Mouse (Mus musculus): ENCODE results near the gene Siglecf.
"Not testable (repeated sequence)": the region's sequence is repeated elsewhere in the genome, so short reads cannot be mapped to it uniquely, and the experiment has no call there.

Gene Siglecf

GRCm38 (mm10) chr7:43351154-43351553, at the start of gene Siglecf:
Gene Siglecf (plus strand): TSS chr7:43351341.
- DNase-seq (ENCODE audit: low spot score in 2 of 2): no peak

DNA sequence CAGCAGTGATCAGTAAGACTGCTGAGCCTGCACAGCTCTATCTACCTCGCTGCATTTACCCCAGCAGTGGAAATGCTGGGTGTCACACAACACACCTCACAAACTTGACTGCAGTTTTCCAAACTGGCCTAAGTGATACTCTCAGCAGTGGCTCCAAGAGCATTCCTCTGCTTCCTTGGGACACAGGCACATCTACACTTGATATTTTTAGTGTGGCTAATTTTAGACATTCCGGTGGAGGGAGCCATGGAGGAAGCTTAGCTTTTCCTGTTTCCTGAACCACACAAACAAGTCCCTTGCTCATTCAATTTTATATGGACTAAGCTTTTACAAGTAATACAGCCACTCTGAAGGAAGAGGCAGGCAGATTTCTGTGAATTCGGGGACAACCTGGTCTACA, 45.9 kb upstream of the Siglecf start:
- no peak for DNase-seq (ENCODE audit: low spot score in 2 of 2)

GRCm38 (mm10) chr7:43309069-43309468, 42.1 kb upstream of the Siglecf start:
- no peak for DNase-seq (ENCODE audit: low spot score in 2 of 2)

DNA sequence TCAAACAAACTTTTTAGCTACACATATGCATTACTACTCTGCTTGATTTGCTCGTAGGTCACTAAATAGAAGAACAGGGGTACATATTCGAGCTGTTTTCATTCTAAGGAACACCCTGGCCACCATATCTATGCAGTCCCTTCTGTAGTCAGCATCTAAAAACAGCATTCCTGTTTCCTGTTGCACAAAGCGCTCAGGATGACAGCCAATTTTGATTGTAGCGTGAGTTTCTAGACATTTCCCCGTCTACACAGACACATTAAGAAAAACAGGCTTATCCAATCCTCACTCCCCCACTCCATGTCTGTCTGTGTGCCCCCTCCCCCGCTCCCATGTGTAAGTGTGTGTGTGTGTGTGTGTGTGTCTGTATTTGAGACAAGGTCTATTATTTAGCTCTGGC, 39.5 kb upstream of the Siglecf start:
- no peak for DNase-seq (ENCODE audit: low spot score in 2 of 2)

DNA sequence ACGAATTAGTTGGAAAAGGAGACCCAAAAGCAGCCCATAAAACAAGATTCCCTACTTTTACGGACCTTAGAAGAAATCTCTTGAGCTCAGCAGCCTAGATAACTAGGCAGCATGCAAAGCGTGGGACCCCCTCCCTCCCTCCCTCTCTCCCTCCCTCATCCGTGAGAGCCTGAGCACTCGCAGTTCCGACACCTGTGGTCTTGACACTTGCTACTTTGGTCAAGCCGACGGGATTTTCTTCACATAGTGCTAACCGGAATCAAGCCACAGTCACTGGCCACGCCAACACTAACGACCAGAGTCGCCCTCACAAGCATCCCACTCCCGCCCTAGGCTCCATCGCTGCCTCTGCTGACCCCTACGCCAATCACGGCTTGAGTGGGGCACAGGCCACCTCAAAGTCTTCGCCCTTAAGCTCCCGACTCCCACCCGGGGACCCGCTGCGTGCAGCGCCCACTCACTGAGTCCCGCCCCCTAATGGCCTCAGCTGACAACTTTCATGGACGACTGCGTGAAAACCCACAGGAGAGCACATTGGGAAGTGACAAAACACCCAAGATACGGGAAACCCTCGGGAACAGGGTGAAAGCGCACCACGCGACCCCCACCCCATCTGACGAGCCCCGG, 38.6 kb upstream of the Siglecf start:
- DNase-seq (ENCODE audit: low spot score in 2 of 2): no peak

- DNase-seq (ENCODE audit: low spot score in 2 of 2): peak; percentile 81 to 89
These were observed 38.1 kb upstream of the Siglecf start, which contains the start of gene Zfp715 for GRCm38 (mm10) chr7:43313013-43313428. Gene Zfp715 (minus strand): TSS chr7:43313294.

- no peak for DNase-seq (ENCODE audit: low spot score in 2 of 2)
These were observed 24.8 kb upstream of the Siglecf start for GRCm38 (mm10) chr7:43326223-43326780.

GRCm38 (mm10) chr7:43328101-43328500, 23.0 kb upstream of the Siglecf start:
- no peak for DNase-seq (ENCODE audit: low spot score in 2 of 2)

DNA sequence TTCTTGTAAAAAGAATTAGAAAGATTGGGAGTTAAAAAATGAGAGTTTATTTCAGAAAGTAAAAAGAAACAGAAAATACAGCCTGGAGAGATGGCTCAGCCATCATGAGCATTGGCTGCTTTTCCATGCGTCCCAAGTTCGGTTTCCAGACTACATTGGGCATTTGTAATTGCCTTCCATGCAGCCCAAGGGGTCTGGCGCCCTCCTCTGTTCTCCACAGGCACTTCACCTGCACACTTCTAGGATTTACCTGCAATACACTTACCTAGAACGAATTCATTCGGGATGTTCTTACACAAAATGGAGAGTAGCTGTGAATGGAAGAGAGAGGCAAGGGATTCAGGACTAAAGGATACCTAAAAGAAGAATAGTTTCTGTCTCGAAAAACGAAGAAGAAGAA, 17.9 kb upstream of the Siglecf start:
- DNase-seq (ENCODE audit: low spot score in 2 of 2): no peak

DNA sequence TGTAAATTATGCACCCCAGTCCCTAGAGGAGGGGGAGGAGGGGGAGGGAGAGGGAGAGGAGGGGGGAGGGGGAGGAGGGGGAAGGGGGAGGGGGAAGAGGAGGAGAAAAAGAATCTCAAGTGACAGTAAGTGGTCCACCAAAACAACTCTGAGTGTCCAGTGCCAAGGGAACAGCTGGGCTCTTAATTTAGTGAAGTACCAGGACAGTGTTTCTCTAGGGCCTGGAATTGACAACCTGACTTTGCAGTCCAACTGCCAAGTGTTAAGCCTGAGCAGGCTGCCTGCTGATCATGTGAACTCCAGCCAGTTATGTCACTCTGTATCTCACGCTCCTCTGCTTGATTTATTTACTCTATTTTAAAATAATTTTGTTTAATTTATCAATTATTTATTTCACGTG, 17.2 kb upstream of the Siglecf start:
- no peak for DNase-seq (ENCODE audit: low spot score in 2 of 2)

DNA sequence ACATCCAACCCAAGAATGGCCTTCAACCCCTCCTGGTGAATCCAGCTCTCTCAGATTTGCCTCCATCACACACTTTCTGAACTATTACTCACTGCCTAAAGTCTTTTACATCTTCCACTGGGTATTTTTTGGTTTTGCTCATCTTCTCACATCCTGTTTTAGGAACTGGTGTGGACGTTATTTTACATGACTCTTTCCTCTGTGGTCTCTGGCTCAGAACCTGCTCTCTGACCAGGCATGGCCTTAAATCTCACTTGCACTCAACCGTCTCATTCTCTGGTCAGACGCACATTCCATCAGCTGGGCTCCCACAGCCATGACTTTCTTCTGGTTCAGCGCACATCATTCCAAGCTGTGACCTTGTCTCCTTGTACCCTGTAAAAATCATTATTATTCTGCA, 10.4 kb upstream of the Siglecf start:
- DNase-seq (ENCODE audit: low spot score in 2 of 2): no peak

DNA sequence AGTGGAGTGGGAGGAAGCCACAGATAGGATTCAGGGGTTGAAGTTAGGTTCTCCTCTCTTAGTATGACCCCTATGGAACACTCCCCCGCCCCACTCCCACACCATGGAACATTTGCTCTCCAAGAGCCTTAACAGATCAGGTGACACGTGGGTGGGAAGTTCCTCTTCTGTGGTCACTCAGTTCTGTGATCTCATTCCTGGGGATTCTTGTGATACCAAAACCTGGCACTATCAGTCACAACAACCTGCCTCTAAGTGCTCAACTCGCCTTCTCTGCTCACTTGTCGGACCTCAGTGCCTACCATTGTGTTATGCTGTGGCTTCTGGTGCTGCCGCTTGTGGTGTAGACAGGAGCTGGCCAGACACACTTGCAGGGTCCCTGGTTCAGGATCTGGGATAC, 8.0 kb upstream of the Siglecf start:
- DNase-seq (ENCODE audit: low spot score in 2 of 2): no peak

DNA sequence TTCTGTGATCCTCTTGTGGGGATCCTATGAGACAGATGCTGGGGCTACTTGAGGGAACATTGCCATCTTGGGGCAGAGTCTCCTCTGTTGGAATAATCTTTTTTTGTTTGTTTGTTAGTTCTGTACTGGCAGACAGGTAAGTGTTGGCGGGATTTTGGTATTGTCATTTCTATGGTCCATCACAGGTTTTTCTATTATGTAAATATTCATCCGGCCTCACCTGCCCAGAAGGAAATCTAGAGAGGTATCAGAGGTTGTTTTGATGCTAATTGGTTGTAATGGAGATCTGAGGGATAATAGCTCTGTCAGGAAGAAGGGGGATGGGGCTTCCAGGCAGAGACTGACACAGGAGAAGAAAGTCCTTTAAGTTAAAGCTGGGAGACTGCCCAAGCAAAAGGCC, 7.1 kb upstream of the Siglecf start:
- DNase-seq (ENCODE audit: low spot score in 2 of 2): no peak

- DNase-seq (ENCODE audit: low spot score in 2 of 2): no peak
These were observed 6.7 kb upstream of the Siglecf start for GRCm38 (mm10) chr7:43344491-43344890.

GRCm38 (mm10) chr7:43346148-43346547, 5.0 kb upstream of the Siglecf start:
- no peak for DNase-seq (ENCODE audit: low spot score in 2 of 2)

- DNase-seq (ENCODE audit: low spot score in 2 of 2): no peak
These were observed 4.6 kb upstream of the Siglecf start for GRCm38 (mm10) chr7:43346571-43346970.

DNA sequence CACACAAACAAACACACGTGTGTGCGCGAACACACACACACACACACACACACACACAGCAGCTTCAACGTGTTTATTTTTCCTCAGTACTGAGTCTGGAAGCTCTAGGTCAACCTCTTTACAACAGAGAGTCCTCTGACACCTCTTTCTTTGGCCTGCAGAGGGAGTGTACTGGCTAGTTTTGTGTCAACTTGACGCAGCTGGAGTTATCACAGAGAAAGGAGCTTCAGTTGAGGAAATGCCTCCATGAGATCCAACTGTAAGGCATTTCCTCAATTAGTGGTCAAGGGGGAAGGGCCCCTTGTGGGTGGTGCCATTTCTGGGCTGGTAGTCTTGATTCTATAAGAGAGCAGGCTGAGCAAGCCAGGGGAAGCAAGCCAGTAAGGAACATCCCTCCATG, 1.5 kb upstream of the Siglecf start:
- DNase-seq (ENCODE audit: low spot score in 2 of 2): not testable (repeated sequence)

- DNase-seq (ENCODE audit: low spot score in 2 of 2): no peak
These were observed 2.0 kb downstream of the Siglecf start for GRCm38 (mm10) chr7:43353118-43353517.

DNA sequence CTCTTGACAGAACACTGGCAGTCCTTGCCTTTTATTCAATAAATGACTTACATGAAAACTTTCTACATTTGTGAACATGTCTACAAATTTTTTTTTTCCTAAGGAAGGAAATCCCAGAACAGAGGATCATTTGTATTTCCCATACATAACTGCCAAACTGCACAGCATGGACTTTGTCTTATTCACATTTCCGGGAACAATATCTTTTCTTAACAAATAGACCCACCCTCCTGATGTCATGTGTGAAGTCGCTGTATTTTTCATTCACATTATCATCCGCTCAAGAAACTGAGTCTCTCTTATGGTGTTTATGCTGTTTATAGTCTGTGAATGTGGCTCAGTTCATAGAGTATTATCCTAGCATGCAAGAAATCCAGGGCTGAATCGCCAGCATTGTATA, 2.6 kb downstream of the Siglecf start:
- no peak for DNase-seq (ENCODE audit: low spot score in 2 of 2)

DNA sequence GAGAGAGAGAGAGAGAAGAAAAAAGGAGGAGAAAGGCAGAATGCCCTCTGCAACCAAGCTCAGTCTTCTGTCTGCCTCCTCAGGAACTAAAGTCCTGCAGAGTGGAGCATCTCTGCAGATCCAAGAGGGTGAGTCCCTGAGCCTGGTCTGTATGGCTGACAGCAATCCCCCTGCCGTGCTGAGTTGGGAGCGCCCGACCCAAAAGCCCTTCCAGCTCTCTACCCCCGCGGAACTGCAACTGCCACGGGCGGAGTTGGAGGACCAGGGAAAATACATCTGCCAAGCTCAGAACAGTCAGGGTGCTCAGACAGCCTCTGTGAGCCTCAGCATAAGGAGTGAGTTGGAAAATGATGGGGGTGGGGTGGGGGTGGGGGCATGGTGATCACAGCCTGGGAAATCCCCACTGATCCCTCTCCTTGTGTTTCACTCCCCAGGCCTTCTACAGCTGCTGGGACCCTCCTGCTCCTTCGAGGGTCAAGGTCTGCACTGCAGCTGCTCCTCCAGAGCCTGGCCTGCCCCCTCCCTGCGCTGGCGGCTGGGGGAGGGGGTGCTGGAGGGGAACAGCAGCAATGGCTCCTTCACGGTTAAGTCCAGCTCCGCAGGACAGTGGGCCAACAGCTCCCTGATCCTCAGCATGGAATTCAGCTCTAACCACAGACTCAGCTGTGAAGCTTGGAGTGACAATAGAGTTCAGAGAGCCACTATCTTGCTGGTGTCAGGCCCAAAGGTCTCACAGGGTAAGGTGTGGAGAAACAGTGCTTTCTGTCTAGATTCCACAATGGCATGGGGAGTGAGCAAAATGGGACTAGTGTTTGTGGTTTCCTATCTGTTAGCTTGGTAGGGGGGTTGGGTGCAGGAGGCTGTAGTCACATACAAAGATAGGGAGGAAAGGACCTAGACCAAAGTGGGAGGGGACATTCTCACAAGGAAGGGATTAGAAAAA, 4.0 kb downstream of the Siglecf start:
- no peak for DNase-seq (ENCODE audit: low spot score in 2 of 2)

- no peak for DNase-seq (ENCODE audit: low spot score in 2 of 2)
These were observed 7.4 kb downstream of the Siglecf start for GRCm38 (mm10) chr7:43358556-43358955.

DNA sequence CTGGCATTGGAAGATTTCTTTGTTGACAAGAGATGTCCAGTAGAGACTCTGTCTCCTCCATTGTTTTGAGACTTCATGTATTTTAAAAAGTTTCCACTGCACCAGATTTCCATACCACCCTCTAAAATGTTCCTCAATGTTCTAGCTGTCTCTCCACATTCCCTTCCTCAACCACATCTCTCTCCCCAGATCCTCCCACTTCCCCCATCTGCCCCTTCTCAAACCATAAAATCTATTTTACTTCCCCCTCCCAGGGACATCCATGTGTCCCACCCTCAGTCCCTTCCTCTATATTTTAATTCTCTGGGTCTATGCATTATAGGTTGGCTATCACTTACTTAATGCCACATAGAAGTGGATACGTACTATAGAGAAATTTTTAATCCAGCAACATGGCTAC, 10.3 kb downstream of the Siglecf start:
- DNase-seq (ENCODE audit: low spot score in 2 of 2): no peak

- DNase-seq (ENCODE audit: low spot score in 2 of 2): no peak
These were observed 10.9 kb downstream of the Siglecf start for GRCm38 (mm10) chr7:43362021-43362420.
